Mouse (Mus musculus) kidney, postnatal 4 days (tissue): Measurements from ENCODE around the gene Sds.
A peak's percentile ranks its signal among the peaks of the same experiment; 100 is the strongest.

Experiments
- DNase-seq, 2 experiments: peaks; one replicate each; pipeline ENCODE4 v3.0.0; 2021; ENCODE audit warnings: mixed read lengths in 2 of 2

The Sds gene

DNA sequence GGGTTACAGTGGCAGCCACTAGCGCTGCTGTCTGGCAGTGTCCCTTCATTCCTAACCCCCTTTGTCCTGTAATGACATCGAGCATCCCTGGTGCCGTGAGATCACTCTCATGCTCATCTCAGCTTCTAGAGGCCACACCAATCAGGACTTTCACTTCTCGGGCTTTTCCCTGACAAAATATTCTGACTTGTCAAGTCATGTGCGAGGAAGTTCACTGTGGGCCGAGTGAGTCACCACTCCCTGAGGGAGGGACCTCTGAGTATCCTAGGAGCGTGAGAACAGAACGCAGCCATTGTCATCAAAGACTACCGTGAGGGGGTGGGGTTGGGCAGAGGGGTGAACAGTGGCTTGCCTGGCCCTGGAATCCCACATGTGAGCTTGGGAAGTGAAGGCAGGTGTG is 41.2 kb downstream of the Sds start:
- DNase-seq: peak in 1 of 2 experiments; percentile 31

DNA sequence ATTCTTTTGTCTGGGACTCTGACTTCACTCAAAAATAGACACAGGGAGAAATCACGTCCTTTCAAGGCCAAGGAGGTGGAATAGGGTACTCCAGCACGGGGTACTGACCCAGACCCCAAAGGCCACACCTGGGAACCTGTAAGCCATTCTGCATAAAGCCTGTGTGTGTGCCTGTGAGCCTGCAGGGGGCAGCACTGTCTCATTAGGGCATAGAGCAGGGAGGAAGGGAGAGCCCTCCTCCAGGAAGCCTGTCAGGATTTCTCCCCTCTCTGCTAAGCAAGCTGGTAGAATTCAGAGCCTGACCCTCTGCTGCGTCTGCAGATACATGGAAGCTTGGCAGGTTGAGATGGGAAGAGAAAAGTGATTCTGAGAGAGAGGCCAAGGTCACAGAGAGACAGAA is 46.3 kb downstream of the Sds start:
- peak; percentile 65 to 71 for DNase-seq

DNA sequence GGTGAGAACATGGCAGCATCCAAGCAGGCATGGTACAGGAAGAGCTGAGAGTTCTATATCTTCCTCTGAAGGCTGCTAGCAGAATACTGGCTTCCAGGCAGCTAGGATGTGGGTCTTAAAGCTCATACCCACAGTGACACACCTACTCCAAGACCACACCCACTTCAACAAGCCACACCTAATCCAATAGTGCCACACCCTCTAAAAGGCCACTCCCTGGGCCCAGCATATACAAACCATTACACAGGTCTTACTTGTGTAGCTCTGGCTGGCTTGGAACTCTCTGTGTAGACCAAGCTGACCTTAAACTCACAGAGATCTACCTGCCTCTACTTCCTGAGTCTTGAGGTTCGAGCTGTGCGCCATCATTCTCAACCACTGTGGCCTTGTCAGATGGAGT is 48.4 kb downstream of the Sds start:
- no peak for DNase-seq

GRCm38 (mm10) chr5:120525737-120526136 is 49.4 kb downstream of the Sds start:
- DNase-seq: no peak

GRCm38 (mm10) chr5:120526311-120526710 is 50.0 kb downstream of the Sds start:
- no peak for DNase-seq

GRCm38 (mm10) chr5:120527296-120527964 is 51.1 kb downstream of the Sds start:
- DNase-seq: no peak

DNA sequence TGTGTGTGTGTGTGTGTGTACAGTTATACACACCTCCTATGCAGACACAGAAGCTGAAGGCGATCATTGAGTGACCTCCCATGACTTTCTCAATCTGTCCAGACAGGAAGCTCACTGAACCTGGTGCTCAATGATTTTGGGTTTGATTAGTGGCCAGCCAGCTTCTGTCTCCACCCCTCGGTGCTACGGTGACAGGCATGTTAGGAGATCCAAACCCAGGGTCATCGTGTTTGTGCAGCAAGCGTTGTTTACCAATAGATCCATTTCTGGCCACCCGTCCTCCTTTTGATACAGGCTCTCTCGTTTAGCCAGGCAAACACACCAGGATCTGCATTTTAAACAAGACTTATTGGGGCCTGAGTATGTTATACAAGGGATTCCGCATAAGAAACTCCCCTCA is 55.3 kb downstream of the Sds start:
- no peak for DNase-seq
